Mouse (Mus musculus) heart, adult 2 months (tissue): ENCODE data around the gene Bloc1s5. TPM values are rescaled to one million over a fixed set of nuclear protein-coding genes. Genes with fewer than 3 reads are reported as not detected.

Experiments
- DNase-seq, 2 experiments: peaks; one replicate each; pipeline ENCODE4 v3.0.0; 2021
- H3K27ac ChIP-seq: fragments of 200-600 bp; 2 replicates; pipeline ENCODE4 v1.8.1; 2022
- H3K27me3 ChIP-seq: fragments of 200-500 bp; 2 replicates; pipeline ENCODE4 v1.6.1; 2012; ENCODE audit warnings: mild to moderate bottlenecking, low read length, inconsistent platforms, mixed read lengths; ENCODE audit not compliant: control insufficient read depth, insufficient read depth
- H3K36me3 ChIP-seq: fragments of 200-500 bp; 2 replicates; pipeline ENCODE4 v1.6.1; 2012; ENCODE audit warnings: low read length, inconsistent platforms; ENCODE audit not compliant: control insufficient read depth, insufficient read depth
- H3K4me1 ChIP-seq: fragments of 200-500 bp; 2 replicates; pipeline ENCODE4 v1.6.1; 2011; ENCODE audit warnings: low read length; ENCODE audit not compliant: control insufficient read depth, insufficient read depth
- H3K4me3 ChIP-seq: fragments of 200-600 bp; 2 replicates; pipeline ENCODE4 v1.8.1; 2022
- H3K79me2 ChIP-seq: fragments of 200-500 bp; replicated peaks from 2 replicates; pipeline ENCODE4 v1.6.1; 2012; ENCODE audit warnings: mild to moderate bottlenecking, inconsistent platforms, low read length, moderate library complexity, mixed read lengths; ENCODE audit not compliant: control insufficient read depth, insufficient read depth
- H3K9ac ChIP-seq: fragments of 200-500 bp; 2 replicates; pipeline ENCODE4 v1.6.1; 2012; ENCODE audit warnings: low read depth, mild to moderate bottlenecking, control low read depth, inconsistent platforms, low read length, mixed read lengths
- CTCF ChIP-seq: fragments of 200-600 bp; IDR thresholded peaks from 2 replicates; pipeline ENCODE4 v1.8.1; 2022; ENCODE audit warnings: antibody characterized with exemption, mild to moderate bottlenecking, moderate library complexity
- EP300 ChIP-seq: fragments of 200-500 bp; IDR thresholded peaks from 2 replicates; pipeline ENCODE4 v1.6.1; 2011; ENCODE audit warnings: low read depth, low read length, control low read depth; ENCODE audit not compliant: insufficient read depth
- POLR2A ChIP-seq: fragments of 200-500 bp; IDR thresholded peaks from 2 replicates; pipeline ENCODE4 v1.6.1; 2011; ENCODE audit warnings: mild to moderate bottlenecking, low read depth, low read length, control low read depth; ENCODE audit not compliant: insufficient read depth
- WGBS: fragments of 180-500 bp; shearing (Covaris S2); methylation state at CpG from one replicate; pipeline ENCODE4 v1.1.7; 2018; 5-methylcytosine and 5-hydroxymethylcytosine counted together
- intact Hi-C: fragments of 180-260 bp; cut with DNase I; formaldehyde crosslinking; loops from one replicate; pipeline ENCODE4 v1.15.1; 2025
- polyA plus RNA-seq: library from polyadenylated mRNA; depleted of rRNA; stranded (reverse); fragments of >200 nt; gene quantifications from 2 replicates; pipeline ENCODE4 v1.2.3, GENCODE M21; 2012
- total RNA-seq, 2 experiments: library from RNA; stranded (reverse); gene quantifications; 2 replicates each; pipeline ENCODE4 v1.2.3; 2021

Bloc1s5 gene
- total and polyA plus RNA-seq, 3 experiments: 5.2 to 12.0 (median 10.5) TPM

DNA sequence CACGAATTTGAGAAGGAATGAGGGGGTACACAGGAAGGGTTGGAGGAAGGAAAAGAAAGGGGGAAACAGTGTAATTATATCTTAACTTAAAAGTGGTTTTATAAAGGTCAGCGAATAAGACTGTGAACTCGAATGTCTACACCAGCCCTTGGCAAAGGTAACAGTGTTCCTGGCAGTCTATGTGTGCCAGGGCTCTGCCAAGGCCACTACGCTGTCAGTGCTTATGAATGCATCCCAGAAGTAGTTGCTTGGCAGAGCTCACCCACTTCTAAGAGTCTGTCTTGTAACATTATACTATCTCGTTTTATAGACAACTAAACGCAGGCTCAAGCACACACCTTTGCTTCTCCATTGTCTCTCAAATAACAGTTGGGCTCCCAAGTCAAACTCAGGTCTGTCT lies 29.6 kb downstream of the Bloc1s5 start:
- 61% methylated on average over 6 of the region's 6 CpGs for WGBS
- H3K4me1 ChIP-seq: peaks cover 3% of the 10 kb centered on the region; the same call in 1 of the 2 replicates
- intact Hi-C loops: no loop called here
- TF ChIP-seq CTCF: no peak
- no peak for TF ChIP-seq POLR2A
- no peak for TF ChIP-seq EP300
- DNase-seq: peak in 1 of 2 experiments; percentile 49
- no peaks in the 10 kb centered on the region for H3K36me3 ChIP-seq
- no peaks in the 10 kb centered on the region for H3K27me3 ChIP-seq
- no peak overlapping the region for H3K27ac ChIP-seq
- H3K9ac ChIP-seq: no peak overlapping the region
- no peak overlapping the region for H3K4me3 ChIP-seq
- no peaks in the 10 kb centered on the region for H3K79me2 ChIP-seq

GRCm38 (mm10) chr13:38602966-38603365 lies 31.9 kb downstream of the Bloc1s5 start:
- no peaks in the 10 kb centered on the region for H3K27me3 ChIP-seq
- no peaks in the 10 kb centered on the region for H3K36me3 ChIP-seq
- intact Hi-C loops: no loop called here
- H3K79me2 ChIP-seq: no peaks in the 10 kb centered on the region
- DNase-seq: no peak
- TF ChIP-seq CTCF (no peak), EP300 (no peak), POLR2A (no peak)
- 85% methylated on average over 13 of the region's 13 CpGs for WGBS
- H3K27ac ChIP-seq: no peak overlapping the region
- H3K4me1 ChIP-seq: 0 out of 2 replicates have a peak, but pooled peaks cover 1% of the 10 kb centered on the region
- H3K4me3 ChIP-seq: no peak overlapping the region
- no peak overlapping the region for H3K9ac ChIP-seq

GRCm38 (mm10) chr13:38602243-38602832 lies 32.6 kb downstream of the Bloc1s5 start:
- WGBS: 61% methylated on average over 17 of the region's 17 CpGs
- Histone ChIP-seq H3K4me1 (0 out of 2 replicates have a peak, but pooled peaks cover 1% of the 10 kb centered on the region), H3K27me3 (no peaks in the 10 kb centered on the region), H3K4me3 (no peak overlapping the region), H3K9ac (no peak overlapping the region), H3K79me2 (no peaks in the 10 kb centered on the region), H3K27ac (no peak overlapping the region), H3K36me3 (no peaks in the 10 kb centered on the region)
- intact Hi-C loops: no loop called here
- TF ChIP-seq CTCF: no peak
- TF ChIP-seq POLR2A: no peak
- no peak for TF ChIP-seq EP300
- DNase-seq: no peak

DNA sequence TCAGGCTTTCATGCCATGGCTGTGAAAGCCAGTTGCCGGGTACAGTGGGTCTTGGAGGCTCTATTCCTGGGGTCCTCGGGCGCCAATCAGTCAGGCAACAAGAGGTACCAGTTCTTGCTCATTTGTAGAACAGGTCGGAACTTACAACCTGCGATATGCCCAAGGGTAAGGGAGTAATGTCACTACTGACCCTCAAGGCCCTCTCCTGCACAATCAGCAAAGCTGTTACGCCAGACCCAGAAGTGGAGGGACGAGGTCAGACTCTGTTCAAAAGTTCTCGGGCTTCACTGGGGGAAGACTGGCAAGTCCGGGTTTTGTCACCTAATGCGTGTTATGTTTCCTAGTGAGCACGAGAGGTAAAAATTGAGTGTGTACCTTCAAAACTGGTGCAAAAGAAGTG lies 34.1 kb downstream of the Bloc1s5 start:
- no peak overlapping the region for H3K9ac ChIP-seq
- H3K27ac ChIP-seq: no peak overlapping the region
- H3K36me3 ChIP-seq: no peaks in the 10 kb centered on the region
- no peaks in the 10 kb centered on the region for H3K79me2 ChIP-seq
- no peak for DNase-seq
- WGBS: 81% methylated on average over 11 of the region's 11 CpGs
- H3K4me3 ChIP-seq: no peak overlapping the region
- H3K27me3 ChIP-seq: no peaks in the 10 kb centered on the region
- no peak for TF ChIP-seq POLR2A
- no peak for TF ChIP-seq CTCF
- TF ChIP-seq EP300: no peak
- intact Hi-C loops: no loop called here
- 0 out of 2 replicates have a peak, but pooled peaks cover 1% of the 10 kb centered on the region for H3K4me1 ChIP-seq

GRCm38 (mm10) chr13:38597076-38597475 lies 37.8 kb downstream of the Bloc1s5 start:
- Histone ChIP-seq H3K27me3 (no peaks in the 10 kb centered on the region), H3K27ac (no peak overlapping the region), H3K4me3 (no peak overlapping the region), H3K9ac (no peak overlapping the region), H3K4me1 (peaks cover 4% of the 10 kb centered on the region), H3K79me2 (no peaks in the 10 kb centered on the region), H3K36me3 (peaks cover 5% of the 10 kb centered on the region; the same call in 1 of the 2 replicates)
- intact Hi-C loops: loop anchor here (5.0 kb wide), 1 partner anchor 255 kb away; no protein-coding TSS in a partner anchor
- WGBS: 41% methylated on average over 3 of the region's 3 CpGs
- no peak for DNase-seq
- TF ChIP-seq CTCF (peak; percentile 69), EP300 (no peak), POLR2A (no peak)

DNA sequence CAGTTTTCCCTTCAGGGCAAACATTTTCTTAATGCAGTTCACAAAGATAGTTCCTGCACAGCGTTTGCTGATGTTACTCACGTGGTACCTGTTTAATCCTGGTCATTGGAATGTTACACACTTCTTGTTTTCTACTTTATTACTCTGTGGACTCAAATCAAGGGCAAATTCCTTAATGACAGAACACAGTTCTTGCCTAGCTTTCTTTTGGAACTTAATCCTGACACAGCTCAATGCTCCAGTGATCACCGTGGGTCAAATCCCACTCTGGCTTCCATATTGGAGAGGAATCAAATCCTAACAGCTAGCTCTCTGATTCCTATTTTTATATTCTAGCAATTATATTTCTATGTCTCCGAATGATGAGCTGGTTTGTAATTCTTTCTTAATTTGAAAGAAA lies 38.4 kb downstream of the Bloc1s5 start:
- Histone ChIP-seq H3K27me3 (no peaks in the 10 kb centered on the region), H3K27ac (no peak overlapping the region), H3K4me3 (no peak overlapping the region), H3K79me2 (no peaks in the 10 kb centered on the region), H3K9ac (no peak overlapping the region), H3K4me1 (peaks cover 4% of the 10 kb centered on the region), H3K36me3 (peaks cover 5% of the 10 kb centered on the region; the same call in 1 of the 2 replicates)
- WGBS: 83% methylated on average over 4 of the region's 4 CpGs
- TF ChIP-seq POLR2A: no peak
- TF ChIP-seq EP300: no peak
- TF ChIP-seq CTCF: no peak
- DNase-seq: no peak
- intact Hi-C loops: loop anchor here (5.0 kb wide), 1 partner anchor 254 kb away; no protein-coding TSS in a partner anchor
